Mouse (Mus musculus): Measurements from ENCODE around the gene Cactin. TPM values are rescaled to one million over a fixed set of nuclear protein-coding genes. Genes with fewer than 3 reads are reported as not detected.

Gene Cactin
- polyA plus RNA-seq, 1 experiment from 2014 or later: 58.8 TPM

- H3K36me3 ChIP-seq: no peaks in the 10 kb centered on the region
- whole genome bisulfite sequencing: 62% methylated on average over 14 of the region's 14 CpGs
- no peaks in the 10 kb centered on the region for H3K9me3 ChIP-seq
- no peak overlapping the region for H3K4me3 ChIP-seq
- peaks cover 58% of the 10 kb centered on the region for H3K27me3 ChIP-seq (ENCODE audit: insufficient read depth, poor library complexity, severe bottlenecking)
- no peak for DNase-seq (ENCODE audit: low spot score)
- peaks cover 48% of the 10 kb centered on the region for H3K4me1 ChIP-seq (replicated peaks)
- H3K27ac ChIP-seq: no peak overlapping the region
Measured at GRCm38 (mm10) chr10:81289811-81290210, 31.1 kb upstream of the Cactin start.

GRCm38 (mm10) chr10:81290698-81291460 lies 30.0 kb upstream of the Cactin start:
- H3K36me3 ChIP-seq: 0 out of 2 replicates have a peak, but pooled peaks cover 8% of the 10 kb centered on the region
- H3K4me1 ChIP-seq (replicated peaks): peaks cover 40% of the 10 kb centered on the region
- peaks cover 50% of the 10 kb centered on the region for H3K27me3 ChIP-seq (ENCODE audit: insufficient read depth, poor library complexity, severe bottlenecking)
- peak overlapping the region; percentile 16; the same call in 1 of the 2 replicates for H3K4me3 ChIP-seq
- H3K27ac ChIP-seq: no peak overlapping the region; the same call in 1 of the 2 replicates
- DNase-seq (ENCODE audit: low spot score): no peak
- H3K9me3 ChIP-seq: no peaks in the 10 kb centered on the region
- WGBS: 17% methylated on average over 24 of the region's 24 CpGs

GRCm38 (mm10) chr10:81291511-81292104 lies 29.3 kb upstream of the Cactin start, which contains the start of gene Tjp3:
TSS of gene Tjp3 (minus strand) at chr10:81291581.
- Histone ChIP-seq H3K4me3 (peak within 1 kb of the TSS; percentile 84), H3K4me1 (replicated peaks) (peaks cover 36% of the 10 kb centered on the region), H3K9me3 (no peaks in the 10 kb centered on the region), H3K27ac (peak within 1 kb of the TSS; percentile 95), H3K27me3 (ENCODE audit: insufficient read depth, poor library complexity, severe bottlenecking) (peaks cover 48% of the 10 kb centered on the region), H3K36me3 (0 out of 2 replicates have a peak, but pooled peaks cover 12% of the 10 kb centered on the region)
- WGBS: 75% methylated on average over 9 of the region's 9 CpGs
- no peak for DNase-seq (ENCODE audit: low spot score)

- under 1% methylated on average over 80 of the region's 80 CpGs for WGBS
- Histone ChIP-seq H3K4me1 (replicated peaks) (peaks cover 42% of the 10 kb centered on the region), H3K36me3 (0 out of 2 replicates have a peak, but pooled peaks cover 12% of the 10 kb centered on the region), H3K9me3 (no peaks in the 10 kb centered on the region), H3K4me3 (peak within 1 kb of the TSS; percentile 84), H3K27ac (peak within 1 kb of the TSS; percentile 95), H3K27me3 (ENCODE audit: insufficient read depth, poor library complexity, severe bottlenecking) (peaks cover 42% of the 10 kb centered on the region)
- DNase-seq (ENCODE audit: low spot score): peak; percentile 100
Measured at GRCm38 (mm10) chr10:81292554-81293333, 28.2 kb upstream of the Cactin start, which contains the start of gene Pip5k1c. TSS of gene Pip5k1c (plus strand) at chr10:81292963.

- H3K27me3 ChIP-seq (ENCODE audit: insufficient read depth, poor library complexity, severe bottlenecking): peaks cover 35% of the 10 kb centered on the region
- H3K9me3 ChIP-seq: no peaks in the 10 kb centered on the region
- H3K4me1 ChIP-seq (replicated peaks): peaks cover 45% of the 10 kb centered on the region
- WGBS: 4% methylated on average over 25 of the region's 25 CpGs
- peak overlapping the region; percentile 95 for H3K27ac ChIP-seq
- no peak for DNase-seq (ENCODE audit: low spot score)
- peak overlapping the region; percentile 84 for H3K4me3 ChIP-seq
- peaks cover 18% of the 10 kb centered on the region for H3K36me3 ChIP-seq
Measured at GRCm38 (mm10) chr10:81293334-81294030, 27.4 kb upstream of the Cactin start.

- Histone ChIP-seq H3K27me3 (ENCODE audit: insufficient read depth, poor library complexity, severe bottlenecking) (peaks cover 29% of the 10 kb centered on the region), H3K36me3 (peaks cover 20% of the 10 kb centered on the region), H3K4me1 (replicated peaks) (peaks cover 50% of the 10 kb centered on the region), H3K27ac (peak overlapping the region; percentile 0; the same call in 1 of the 2 replicates), H3K9me3 (no peaks in the 10 kb centered on the region), H3K4me3 (peak overlapping the region; percentile 84)
- 58% methylated on average over 8 of the region's 8 CpGs for WGBS
- no peak for DNase-seq (ENCODE audit: low spot score)
Measured at GRCm38 (mm10) chr10:81294442-81294841, 26.5 kb upstream of the Cactin start.

GRCm38 (mm10) chr10:81295185-81295584 lies 25.7 kb upstream of the Cactin start:
- DNase-seq (ENCODE audit: low spot score): no peak
- peaks cover 57% of the 10 kb centered on the region for H3K4me1 ChIP-seq (replicated peaks)
- 96% methylated on average over 6 of the region's 6 CpGs for WGBS
- H3K27ac ChIP-seq: no peak overlapping the region
- H3K36me3 ChIP-seq: peaks cover 20% of the 10 kb centered on the region
- H3K4me3 ChIP-seq: no peak overlapping the region
- H3K27me3 ChIP-seq (ENCODE audit: insufficient read depth, poor library complexity, severe bottlenecking): peaks cover 21% of the 10 kb centered on the region
- no peaks in the 10 kb centered on the region for H3K9me3 ChIP-seq

GRCm38 (mm10) chr10:81297246-81297645 lies 23.7 kb upstream of the Cactin start:
- Histone ChIP-seq H3K27ac (peak overlapping the region; percentile 60), H3K4me3 (no peak overlapping the region; the same call in 1 of the 2 replicates), H3K36me3 (peaks cover 20% of the 10 kb centered on the region), H3K4me1 (replicated peaks) (peaks cover 69% of the 10 kb centered on the region), H3K27me3 (ENCODE audit: insufficient read depth, poor library complexity, severe bottlenecking) (peaks cover under 1% of the 10 kb centered on the region; the same call in 1 of the 2 replicates), H3K9me3 (no peaks in the 10 kb centered on the region)
- WGBS: 72% methylated on average over 6 of the region's 6 CpGs
- DNase-seq (ENCODE audit: low spot score): no peak

GRCm38 (mm10) chr10:81297845-81298244 lies 23.1 kb upstream of the Cactin start:
- peaks cover 74% of the 10 kb centered on the region for H3K4me1 ChIP-seq (replicated peaks)
- no peaks in the 10 kb centered on the region for H3K9me3 ChIP-seq
- no peak for DNase-seq (ENCODE audit: low spot score)
- WGBS: 62% methylated on average over 10 of the region's 10 CpGs
- no peaks in the 10 kb centered on the region for H3K27me3 ChIP-seq (ENCODE audit: insufficient read depth, poor library complexity, severe bottlenecking)
- H3K4me3 ChIP-seq: no peak overlapping the region; the same call in 1 of the 2 replicates
- peak overlapping the region; percentile 60 for H3K27ac ChIP-seq
- H3K36me3 ChIP-seq: peaks cover 24% of the 10 kb centered on the region

- H3K4me3 ChIP-seq: no peak overlapping the region
- no peak for DNase-seq (ENCODE audit: low spot score)
- peaks cover 31% of the 10 kb centered on the region for H3K36me3 ChIP-seq
- H3K27me3 ChIP-seq (ENCODE audit: insufficient read depth, poor library complexity, severe bottlenecking): no peaks in the 10 kb centered on the region
- WGBS: 93% methylated on average over 17 of the region's 17 CpGs
- no peaks in the 10 kb centered on the region for H3K9me3 ChIP-seq
- peaks cover 78% of the 10 kb centered on the region for H3K4me1 ChIP-seq (replicated peaks)
- 0 out of 2 replicates have a peak overlapping the region, but pooled peaks have one; percentile 26 for H3K27ac ChIP-seq
Measured at GRCm38 (mm10) chr10:81298369-81299100, 22.4 kb upstream of the Cactin start.

- Histone ChIP-seq H3K4me3 (no peak overlapping the region), H3K27ac (peak overlapping the region; percentile 36; the same call in 1 of the 2 replicates), H3K4me1 (replicated peaks) (peaks cover 76% of the 10 kb centered on the region), H3K27me3 (ENCODE audit: insufficient read depth, poor library complexity, severe bottlenecking) (no peaks in the 10 kb centered on the region), H3K9me3 (no peaks in the 10 kb centered on the region), H3K36me3 (peaks cover 33% of the 10 kb centered on the region)
- WGBS: 90% methylated on average over 14 of the region's 14 CpGs
- no peak for DNase-seq (ENCODE audit: low spot score)
Measured at GRCm38 (mm10) chr10:81299585-81300351, 21.1 kb upstream of the Cactin start.
